Mouse (Mus musculus): ENCODE data around the gene Gmfg. TPM values are rescaled to one million over a fixed set of nuclear protein-coding genes. Genes with fewer than 3 reads are reported as not detected.
A peak's percentile ranks its signal among the peaks of the same experiment; 100 is the strongest.

Gene Gmfg
- total RNA-seq, 2 experiments from 2014 or later, result 1.8 to 3.1 TPM

GRCm38 (mm10) chr7:28436271-28436904 lies 859 bp upstream of the Gmfg start:
- peak; percentile 100 for DNase-seq (ENCODE audit: low spot score in 2 of 2)
- intact Hi-C loops (cut with DNase I), result loop anchor here (2.0 kb wide), 2 partner anchors 164 to 290 kb away; no protein-coding TSS in a partner anchor

- intact Hi-C loops (cut with DNase I), result loop anchor here (2.0 kb wide), 2 partner anchors 163 to 289 kb away; no protein-coding TSS in a partner anchor
These were observed 717 bp downstream of the Gmfg start for GRCm38 (mm10) chr7:28437964-28438363.

GRCm38 (mm10) chr7:28438771-28439170 lies 1.5 kb downstream of the Gmfg start:
- no peak for DNase-seq (ENCODE audit: low spot score in 2 of 2)
- intact Hi-C loops (cut with DNase I), result no loop called here

More at GRCm38 (mm10) chr7:28437964-28438363, 717 bp downstream of the Gmfg start:
- no peak for DNase-seq (ENCODE audit: low spot score in 2 of 2)

- no peak for DNase-seq (ENCODE audit: low spot score in 2 of 2)
- intact Hi-C loops (cut with DNase I), result no loop called here
These were observed 3.5 kb downstream of the Gmfg start for GRCm38 (mm10) chr7:28440739-28441138.

- DNase-seq (ENCODE audit: low spot score in 2 of 2), result no peak
- intact Hi-C loops (cut with DNase I), result no loop called here
These were observed 4.7 kb downstream of the Gmfg start for GRCm38 (mm10) chr7:28441776-28442485.

- intact Hi-C loops (cut with DNase I), result no loop called here
- DNase-seq (ENCODE audit: low spot score in 2 of 2), result no peak
These were observed 5.4 kb downstream of the Gmfg start for GRCm38 (mm10) chr7:28442688-28443087.

- no peak for DNase-seq (ENCODE audit: low spot score in 2 of 2)
These were observed 7.2 kb downstream of the Gmfg start for GRCm38 (mm10) chr7:28444344-28444974.

GRCm38 (mm10) chr7:28446446-28446845 lies 9.2 kb downstream of the Gmfg start:
- intact Hi-C loops (cut with DNase I), result loop anchor here (1.0 to 2.0 kb wide), 2 partner anchors 82 to 154 kb away; no protein-coding TSS in a partner anchor
- DNase-seq (ENCODE audit: low spot score in 2 of 2), result peak; percentile 77 to 78

More at GRCm38 (mm10) chr7:28444344-28444974, 7.2 kb downstream of the Gmfg start:
- intact Hi-C loops (cut with DNase I), result no loop called here

GRCm38 (mm10) chr7:28447101-28447830 lies 10.0 kb downstream of the Gmfg start:
- DNase-seq (ENCODE audit: low spot score in 2 of 2), result no peak
- intact Hi-C loops (cut with DNase I), result loop anchor here (2.0 kb wide), 1 partner anchor 154 kb away; no protein-coding TSS in a partner anchor

GRCm38 (mm10) chr7:28447865-28448820 lies 10.9 kb downstream of the Gmfg start:
- DNase-seq (ENCODE audit: low spot score in 2 of 2), result no peak
- intact Hi-C loops (cut with DNase I), result loop anchor here (2.0 kb wide), 1 partner anchor 153 kb away; no protein-coding TSS in a partner anchor

- DNase-seq (ENCODE audit: low spot score in 2 of 2), result no peak
- intact Hi-C loops (cut with DNase I), result no loop called here
These were observed 14.5 kb downstream of the Gmfg start, which contains the start of gene Lrfn1 for GRCm38 (mm10) chr7:28451531-28452360. Lrfn1 (plus strand) TSS chr7:28451980.

GRCm38 (mm10) chr7:28452361-28453005 lies 15.2 kb downstream of the Gmfg start:
- no peak for DNase-seq (ENCODE audit: low spot score in 2 of 2)
- intact Hi-C loops (cut with DNase I), result no loop called here

GRCm38 (mm10) chr7:28460361-28460760 lies 23.1 kb downstream of the Gmfg start:
- intact Hi-C loops (cut with DNase I), result no loop called here
- DNase-seq (ENCODE audit: low spot score in 2 of 2), result no peak

- intact Hi-C loops (cut with DNase I), result no loop called here
- no peak for DNase-seq (ENCODE audit: low spot score in 2 of 2)
These were observed 25.5 kb downstream of the Gmfg start for GRCm38 (mm10) chr7:28462769-28463168.

- DNase-seq (ENCODE audit: low spot score in 2 of 2), result peak; percentile 88 to 97
- intact Hi-C loops (cut with DNase I), result no loop called here
These were observed 27.4 kb downstream of the Gmfg start for GRCm38 (mm10) chr7:28464416-28465212.

GRCm38 (mm10) chr7:28466721-28467212 lies 29.5 kb downstream of the Gmfg start:
- intact Hi-C loops (cut with DNase I), result no loop called here
- DNase-seq (ENCODE audit: low spot score in 2 of 2), result no peak
